Mouse (Mus musculus) heart, embryonic 13.5 days (tissue): Measurements from ENCODE around the gene Apba1. TPM values are rescaled to one million over a fixed set of nuclear protein-coding genes. Genes with fewer than 3 reads are reported as not detected.

Source experiments
- ATAC-seq: fragments of 200-750 bp; cut with Nextera tagmentation; 2 replicates; pipeline ENCODE4 v1.8.0; 2017; ENCODE audit warnings: moderate TSS enrichment; ENCODE audit not compliant: insufficient number of reproducible peaks, low FRiP score, low TSS enrichment; ENCODE audit errors: extremely low read depth
- H3K27ac ChIP-seq: fragments of 300-500 bp; sonication (generic); replicated peaks from 2 replicates; pipeline ENCODE4 v1.5.1; 2015; ENCODE audit warnings: moderate library complexity, mild to moderate bottlenecking, inconsistent platforms
- H3K27me3 ChIP-seq: fragments of 300-500 bp; sonication (generic); replicated peaks from 2 replicates; pipeline ENCODE4 v1.6.1; 2015; ENCODE audit warnings: mild to moderate bottlenecking, inconsistent platforms
- H3K36me3 ChIP-seq: fragments of 300-500 bp; sonication (generic); 2 replicates; pipeline ENCODE4 v1.6.1; 2015; ENCODE audit warnings: mild to moderate bottlenecking, inconsistent platforms
- H3K4me1 ChIP-seq: fragments of 300-500 bp; sonication (generic); 2 replicates; pipeline ENCODE4 v1.6.1; 2015; ENCODE audit warnings: inconsistent platforms
- H3K4me2 ChIP-seq: fragments of 300-500 bp; sonication (generic); 2 replicates; pipeline ENCODE4 v1.6.1; 2015; ENCODE audit warnings: inconsistent platforms, mild to moderate bottlenecking, moderate library complexity
- H3K4me3 ChIP-seq: fragments of 300-500 bp; sonication (generic); 2 replicates; pipeline ENCODE4 v1.5.1; 2015; ENCODE audit warnings: moderate library complexity, mild to moderate bottlenecking, inconsistent platforms
- H3K9ac ChIP-seq: fragments of 300-500 bp; sonication (generic); 2 replicates; pipeline ENCODE4 v1.6.1; 2015; ENCODE audit warnings: inconsistent platforms, mild to moderate bottlenecking, moderate library complexity
- H3K9me3 ChIP-seq: fragments of 300-500 bp; sonication (generic); 2 replicates; pipeline ENCODE4 v1.6.1; 2016; ENCODE audit warnings: inconsistent platforms
- WGBS: fragments of 180-500 bp; shearing (Covaris S2); methylation state at CpG from one replicate; pipeline ENCODE4 v1.1.7; 2015; ENCODE audit warnings: mixed read lengths; 5-methylcytosine and 5-hydroxymethylcytosine counted together
- polyA plus RNA-seq: library from polyadenylated mRNA; unstranded; fragments of >200 nt; fragmentation: Nextera tagmentation; extraction: Ambion mirVana; gene quantifications from 2 replicates; pipeline ENCODE4 v1.2.1, GENCODE M21; 2015

Apba1 gene
- polyA plus RNA-seq, 1 experiment from 2014 or later = 0.33 TPM

GRCm38 (mm10) chr19:23904922-23905321 lies 146.2 kb downstream of the Apba1 start:
- no peaks in the 10 kb centered on the region for H3K4me1 ChIP-seq
- H3K36me3 ChIP-seq = no peaks in the 10 kb centered on the region
- no peak for ATAC-seq
- no peak overlapping the region for H3K27ac ChIP-seq
- H3K4me3 ChIP-seq = no peak overlapping the region
- WGBS = 77% methylated on average over 4 of the region's 4 CpGs
- no peak overlapping the region for H3K9ac ChIP-seq
- peaks cover 6% of the 10 kb centered on the region; the same call in 1 of the 2 replicates for H3K27me3 ChIP-seq
- no peaks in the 10 kb centered on the region for H3K9me3 ChIP-seq
- H3K4me2 ChIP-seq = no peak overlapping the region

- Histone ChIP-seq H3K36me3 (no peaks in the 10 kb centered on the region), H3K27me3 (peaks cover 6% of the 10 kb centered on the region; the same call in 1 of the 2 replicates), H3K4me2 (no peak overlapping the region), H3K27ac (no peak overlapping the region), H3K4me3 (no peak overlapping the region), H3K9ac (no peak overlapping the region), H3K9me3 (no peaks in the 10 kb centered on the region), H3K4me1 (peaks cover 8% of the 10 kb centered on the region)
- WGBS = 78% methylated on average over 5 of the region's 5 CpGs
- ATAC-seq = no peak
These were observed 147.1 kb downstream of the Apba1 start for GRCm38 (mm10) chr19:23905772-23906171.

- Histone ChIP-seq H3K4me3 (no peak overlapping the region), H3K36me3 (no peaks in the 10 kb centered on the region)
- 39% methylated on average over 4 of the region's 4 CpGs for WGBS
These were observed 151.7 kb downstream of the Apba1 start for GRCm38 (mm10) chr19:23910345-23910744.

GRCm38 (mm10) chr19:23919384-23920219 lies 160.9 kb downstream of the Apba1 start:
- no peak overlapping the region for H3K9ac ChIP-seq
- H3K36me3 ChIP-seq = no peaks in the 10 kb centered on the region
- no peak for ATAC-seq
- H3K9me3 ChIP-seq = no peaks in the 10 kb centered on the region
- no peaks in the 10 kb centered on the region for H3K27me3 ChIP-seq
- H3K4me1 ChIP-seq = 0 out of 2 replicates have a peak, but pooled peaks cover 4% of the 10 kb centered on the region
- no peak overlapping the region for H3K4me2 ChIP-seq
- no peak overlapping the region for H3K27ac ChIP-seq
- H3K4me3 ChIP-seq = no peak overlapping the region
- 69% methylated on average over 5 of the region's 5 CpGs for WGBS

More at GRCm38 (mm10) chr19:23910345-23910744, 151.7 kb downstream of the Apba1 start:
- Histone ChIP-seq H3K27me3 (no peaks in the 10 kb centered on the region; the same call in 1 of the 2 replicates), H3K4me2 (no peak overlapping the region), H3K4me1 (peaks cover 10% of the 10 kb centered on the region), H3K9ac (no peak overlapping the region), H3K27ac (no peak overlapping the region), H3K9me3 (no peaks in the 10 kb centered on the region)
- no peak; the same call in 1 of the 2 replicates for ATAC-seq

GRCm38 (mm10) chr19:23920220-23920544 lies 161.5 kb downstream of the Apba1 start:
- no peak overlapping the region for H3K4me2 ChIP-seq
- ATAC-seq = no peak
- H3K36me3 ChIP-seq = no peaks in the 10 kb centered on the region
- 0 out of 2 replicates have a peak, but pooled peaks cover 4% of the 10 kb centered on the region for H3K4me1 ChIP-seq
- H3K27ac ChIP-seq = no peak overlapping the region
- no peak overlapping the region for H3K4me3 ChIP-seq
- H3K27me3 ChIP-seq = no peaks in the 10 kb centered on the region
- no peak overlapping the region for H3K9ac ChIP-seq
- WGBS = 69% methylated on average over 8 of the region's 8 CpGs
- H3K9me3 ChIP-seq = no peaks in the 10 kb centered on the region

- no peak overlapping the region for H3K27ac ChIP-seq
- no peaks in the 10 kb centered on the region for H3K36me3 ChIP-seq
- no peaks in the 10 kb centered on the region for H3K27me3 ChIP-seq
- ATAC-seq = no peak
- 76% methylated on average over 9 of the region's 9 CpGs for WGBS
- no peaks in the 10 kb centered on the region for H3K9me3 ChIP-seq
- H3K4me3 ChIP-seq = no peak overlapping the region
- H3K4me2 ChIP-seq = no peak overlapping the region
- no peak overlapping the region for H3K9ac ChIP-seq
- H3K4me1 ChIP-seq = 0 out of 2 replicates have a peak, but pooled peaks cover 4% of the 10 kb centered on the region
These were observed 163.9 kb downstream of the Apba1 start for GRCm38 (mm10) chr19:23922601-23923000.

- Histone ChIP-seq H3K27ac (no peak overlapping the region), H3K9me3 (no peaks in the 10 kb centered on the region), H3K9ac (no peak overlapping the region), H3K27me3 (no peaks in the 10 kb centered on the region), H3K4me3 (no peak overlapping the region), H3K4me2 (no peak overlapping the region), H3K4me1 (0 out of 2 replicates have a peak, but pooled peaks cover 4% of the 10 kb centered on the region), H3K36me3 (no peaks in the 10 kb centered on the region)
- no peak for ATAC-seq
- WGBS = 64% methylated on average over 6 of the region's 6 CpGs
These were observed 165.4 kb downstream of the Apba1 start for GRCm38 (mm10) chr19:23924057-23924456.

GRCm38 (mm10) chr19:23924791-23925190 lies 166.1 kb downstream of the Apba1 start:
- H3K9me3 ChIP-seq = no peaks in the 10 kb centered on the region
- no peaks in the 10 kb centered on the region for H3K36me3 ChIP-seq
- no peak for ATAC-seq
- 0 out of 2 replicates have a peak, but pooled peaks cover 4% of the 10 kb centered on the region for H3K4me1 ChIP-seq
- no peak overlapping the region for H3K4me3 ChIP-seq
- H3K27ac ChIP-seq = no peak overlapping the region
- no peak overlapping the region for H3K4me2 ChIP-seq
- 73% methylated on average over 9 of the region's 9 CpGs for WGBS
- no peaks in the 10 kb centered on the region for H3K27me3 ChIP-seq
- H3K9ac ChIP-seq = no peak overlapping the region

GRCm38 (mm10) chr19:23925541-23925940 lies 166.9 kb downstream of the Apba1 start:
- no peak for ATAC-seq
- no peaks in the 10 kb centered on the region for H3K9me3 ChIP-seq
- H3K4me3 ChIP-seq = no peak overlapping the region
- 84% methylated on average over 5 of the region's 5 CpGs for WGBS
- no peak overlapping the region for H3K27ac ChIP-seq
- no peak overlapping the region for H3K4me2 ChIP-seq
- no peaks in the 10 kb centered on the region for H3K36me3 ChIP-seq
- 0 out of 2 replicates have a peak, but pooled peaks cover 4% of the 10 kb centered on the region for H3K4me1 ChIP-seq
- no peak overlapping the region for H3K9ac ChIP-seq
- H3K27me3 ChIP-seq = no peaks in the 10 kb centered on the region

- no peak for ATAC-seq
- H3K36me3 ChIP-seq = 0 out of 2 replicates have a peak, but pooled peaks cover 3% of the 10 kb centered on the region
- H3K27ac ChIP-seq = no peak overlapping the region
These were observed 172.1 kb downstream of the Apba1 start for GRCm38 (mm10) chr19:23930826-23931225.

GRCm38 (mm10) chr19:23941422-23941949 lies 182.8 kb downstream of the Apba1 start:
- WGBS = 85% methylated on average over 12 of the region's 12 CpGs
- Histone ChIP-seq H3K9me3 (no peaks in the 10 kb centered on the region), H3K27me3 (no peaks in the 10 kb centered on the region), H3K27ac (no peak overlapping the region), H3K9ac (no peak overlapping the region), H3K4me1 (no peaks in the 10 kb centered on the region), H3K4me2 (no peak overlapping the region), H3K36me3 (no peaks in the 10 kb centered on the region), H3K4me3 (no peak overlapping the region)
- no peak for ATAC-seq

More at GRCm38 (mm10) chr19:23930826-23931225, 172.1 kb downstream of the Apba1 start:
- no peaks in the 10 kb centered on the region for H3K27me3 ChIP-seq
- WGBS = 78% methylated on average over 5 of the region's 5 CpGs
- no peak overlapping the region for H3K4me3 ChIP-seq
- H3K9me3 ChIP-seq = peaks cover 11% of the 10 kb centered on the region; the same call in 1 of the 2 replicates
- H3K4me2 ChIP-seq = no peak overlapping the region
- no peak overlapping the region for H3K9ac ChIP-seq
- H3K4me1 ChIP-seq = no peaks in the 10 kb centered on the region
